Mouse (Mus musculus): ENCODE measurements around the gene Pde6g.

DNA sequence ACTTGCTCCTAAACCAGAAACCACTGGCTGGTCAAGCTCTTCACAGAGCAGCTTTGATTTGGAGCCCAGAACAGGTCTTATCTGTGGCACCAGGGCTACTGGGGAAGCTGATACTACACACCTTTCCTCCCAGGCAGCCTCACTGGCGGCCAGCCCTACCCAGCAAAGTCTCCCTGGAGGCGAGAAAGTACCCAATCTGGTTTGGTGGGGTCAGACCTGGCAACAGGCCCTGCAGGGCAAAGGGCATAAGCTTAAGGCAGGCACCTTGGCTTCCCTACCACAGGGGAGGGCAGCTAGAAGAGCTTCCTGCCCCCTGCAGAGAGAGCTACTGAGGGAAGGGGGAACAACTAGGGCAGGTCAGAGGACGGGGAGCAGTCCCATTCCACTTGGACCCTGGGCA is 47.1 kb upstream of the Pde6g start:
- TF ChIP-seq HCFC1 (IDR thresholded peaks at IDR 0.05; ENCODE audit: borderline replicate concordance, insufficient read depth, low read length) (no peak), ZNF384 (IDR thresholded peaks at IDR 0.05; ENCODE audit: low read depth, low read length) (no peak), MAFK (IDR thresholded peaks at IDR 0.05; ENCODE audit: insufficient read depth, low read depth, low read length) (no peak), ZC3H11A (IDR thresholded peaks at IDR 0.05; ENCODE audit: borderline replicate concordance, low read depth, low read length) (no peak), CHD2 (IDR thresholded peaks at IDR 0.05; ENCODE audit: low read depth, low read length) (no peak)
